Mouse (Mus musculus): ENCODE data around the gene Mex3a. TPM values are rescaled to one million over a fixed set of nuclear protein-coding genes. Genes with fewer than 3 reads are reported as not detected.

The Mex3a gene
- total RNA-seq (2021), result 10 to 100 TPM; 11.7 TPM

DNA sequence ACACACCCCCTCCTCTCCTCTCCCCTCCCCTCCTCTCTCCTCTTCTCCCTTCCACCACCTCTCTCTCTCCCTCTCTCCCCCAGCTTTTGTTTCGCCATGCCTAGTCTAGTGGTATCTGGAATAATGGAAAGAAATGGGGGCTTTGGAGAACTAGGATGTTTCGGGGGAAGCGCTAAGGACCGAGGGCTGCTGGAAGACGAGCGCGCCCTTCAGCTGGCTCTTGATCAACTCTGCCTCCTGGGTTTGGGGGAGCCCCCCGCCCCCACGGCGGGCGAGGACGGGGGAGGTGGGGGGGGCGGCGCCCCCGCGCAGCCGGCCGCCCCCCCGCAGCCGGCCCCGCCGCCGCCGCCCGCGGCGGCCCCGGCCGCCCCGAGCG, at the start of gene Mex3a:
Gene Mex3a (plus strand): TSS at position 97 of the 376 bp plus-strand sequence.
- no peak for DNase-seq

DNA sequence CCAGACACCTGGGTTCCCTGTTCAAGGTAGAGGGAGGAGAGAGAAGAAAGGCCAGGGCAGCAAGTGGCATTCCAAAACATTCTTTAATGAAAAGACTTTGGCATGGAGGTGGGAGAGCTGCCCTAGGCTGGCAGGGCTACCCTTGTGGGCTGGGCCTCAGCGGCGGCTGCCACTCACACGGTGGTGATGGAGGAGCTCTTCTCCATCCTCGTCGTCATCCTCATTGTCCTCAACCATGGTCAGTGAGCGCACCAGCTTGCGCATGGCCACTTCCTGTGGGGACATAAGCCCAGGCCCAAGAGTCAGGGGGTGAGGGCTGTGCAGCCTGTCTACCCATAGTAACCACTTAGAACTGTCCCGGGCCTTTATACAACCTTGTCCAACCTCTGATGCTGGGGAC, 49.1 kb upstream of the Mex3a start:
- no peak for DNase-seq

DNA sequence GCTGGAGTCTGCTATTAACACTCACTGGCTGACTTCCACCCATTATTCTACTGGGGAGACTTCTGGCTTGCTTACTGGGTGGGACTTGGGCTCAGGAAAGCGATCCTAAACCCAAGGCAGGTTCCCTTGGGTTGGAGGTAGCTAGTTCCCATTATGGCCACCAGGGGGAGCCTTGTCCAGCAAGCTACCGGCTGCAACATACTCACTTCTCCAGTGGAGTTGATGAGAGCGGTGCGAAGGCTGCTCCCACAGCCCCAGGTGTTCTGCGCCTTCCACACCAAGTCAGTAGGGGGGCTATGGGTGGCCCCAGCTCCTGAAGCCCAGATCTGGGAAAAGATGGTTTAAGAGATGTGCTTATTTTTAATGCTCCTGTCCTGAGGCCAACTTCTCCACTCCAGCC, 48.6 kb upstream of the Mex3a start:
- peak; percentile 86 for DNase-seq

DNA sequence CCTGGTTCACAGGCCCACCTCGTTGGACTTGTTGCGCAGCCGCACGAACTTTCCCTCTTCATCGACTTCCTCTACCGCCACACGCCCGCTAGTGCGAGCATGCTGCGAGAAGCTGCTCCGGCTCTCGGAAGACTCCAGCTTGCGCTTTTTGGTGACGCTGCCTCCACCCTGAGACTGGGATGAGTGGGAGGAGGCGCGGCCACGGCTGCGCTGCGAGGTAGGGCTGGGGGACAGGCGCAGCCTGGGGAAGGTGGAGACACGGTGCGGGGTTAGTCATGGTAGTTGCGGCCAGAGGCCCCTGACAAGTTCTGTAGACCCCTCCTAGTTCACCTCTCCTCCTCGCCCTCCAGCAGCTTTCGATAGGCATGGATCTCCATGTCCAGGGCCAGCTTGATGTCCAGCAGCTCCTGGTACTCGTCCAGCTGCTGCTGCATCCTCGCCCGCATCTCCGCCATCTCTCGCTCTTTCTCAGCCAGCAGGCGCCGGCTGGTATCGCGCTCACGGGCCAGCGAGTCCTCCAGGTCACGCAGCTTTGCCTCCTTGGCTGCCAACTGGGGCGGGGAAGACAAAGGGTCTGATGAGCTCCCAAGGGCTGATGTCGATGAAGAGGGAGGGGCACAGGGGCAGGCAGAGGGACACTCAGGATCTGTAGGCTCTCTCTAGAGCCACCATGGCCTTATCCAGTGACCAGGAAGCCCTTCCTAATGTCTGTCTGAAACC, 47.4 kb upstream of the Mex3a start:
- DNase-seq, result no peak

DNA sequence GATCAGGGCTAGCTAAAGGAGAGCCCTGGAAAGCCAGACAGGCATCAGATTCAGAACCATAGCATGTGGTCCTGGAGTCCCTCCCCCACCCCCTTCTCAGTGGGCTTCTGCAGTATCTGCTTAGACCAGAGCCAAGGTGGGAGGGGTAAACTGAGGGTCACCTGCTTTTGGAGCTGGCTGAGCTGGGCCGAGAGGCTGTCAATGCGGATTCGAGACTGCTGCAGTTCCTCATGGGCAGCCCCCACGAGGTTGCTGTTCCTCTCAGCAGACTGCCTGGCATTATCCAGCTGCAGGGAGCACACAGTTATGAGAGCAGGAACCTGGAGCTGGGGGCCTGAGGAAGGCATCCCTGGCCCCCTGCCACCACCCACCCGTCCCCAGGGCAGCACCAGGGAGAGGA, 46.2 kb upstream of the Mex3a start:
- DNase-seq, result no peak

DNA sequence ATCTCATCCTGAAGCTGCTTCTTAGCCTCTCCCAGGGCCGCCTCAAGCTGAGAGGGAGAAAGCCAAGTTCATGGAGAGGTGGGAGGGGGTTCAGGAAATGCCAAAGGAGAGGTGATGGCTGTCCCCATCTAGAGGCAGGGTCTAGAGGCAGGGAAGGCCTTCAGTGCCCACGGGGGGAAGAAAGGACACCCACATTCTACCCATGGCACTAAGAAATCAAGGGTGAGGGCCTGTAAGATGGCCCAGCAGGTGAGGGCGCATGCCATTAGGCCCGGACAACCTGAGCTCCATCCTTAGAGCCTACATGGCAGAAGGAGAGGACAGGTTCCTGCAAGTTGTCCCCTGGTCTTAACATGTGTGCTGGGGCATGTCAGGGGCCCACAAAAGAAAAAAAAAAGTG, 45.3 kb upstream of the Mex3a start:
- no peak for DNase-seq

DNA sequence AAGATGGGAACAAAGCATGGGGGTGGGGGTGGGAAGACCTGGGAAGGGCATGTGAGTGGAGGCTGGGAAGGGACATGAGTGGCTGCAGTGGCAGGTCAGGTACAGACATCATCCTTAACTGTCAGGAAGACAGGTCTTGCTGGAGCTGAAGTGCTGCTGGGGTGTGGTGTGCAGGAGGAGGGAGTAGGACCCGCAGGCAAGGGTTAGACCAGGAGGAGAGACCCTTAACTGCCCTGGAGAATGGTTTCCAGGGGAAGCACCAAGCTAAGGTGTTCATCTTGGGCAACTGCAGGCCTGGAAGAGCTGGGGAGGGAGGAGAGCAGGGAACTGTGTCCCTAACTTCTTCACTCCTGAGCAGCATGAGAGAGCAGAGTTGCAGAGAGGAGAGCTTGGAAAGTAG, 44.8 kb upstream of the Mex3a start:
- DNase-seq, result no peak

DNA sequence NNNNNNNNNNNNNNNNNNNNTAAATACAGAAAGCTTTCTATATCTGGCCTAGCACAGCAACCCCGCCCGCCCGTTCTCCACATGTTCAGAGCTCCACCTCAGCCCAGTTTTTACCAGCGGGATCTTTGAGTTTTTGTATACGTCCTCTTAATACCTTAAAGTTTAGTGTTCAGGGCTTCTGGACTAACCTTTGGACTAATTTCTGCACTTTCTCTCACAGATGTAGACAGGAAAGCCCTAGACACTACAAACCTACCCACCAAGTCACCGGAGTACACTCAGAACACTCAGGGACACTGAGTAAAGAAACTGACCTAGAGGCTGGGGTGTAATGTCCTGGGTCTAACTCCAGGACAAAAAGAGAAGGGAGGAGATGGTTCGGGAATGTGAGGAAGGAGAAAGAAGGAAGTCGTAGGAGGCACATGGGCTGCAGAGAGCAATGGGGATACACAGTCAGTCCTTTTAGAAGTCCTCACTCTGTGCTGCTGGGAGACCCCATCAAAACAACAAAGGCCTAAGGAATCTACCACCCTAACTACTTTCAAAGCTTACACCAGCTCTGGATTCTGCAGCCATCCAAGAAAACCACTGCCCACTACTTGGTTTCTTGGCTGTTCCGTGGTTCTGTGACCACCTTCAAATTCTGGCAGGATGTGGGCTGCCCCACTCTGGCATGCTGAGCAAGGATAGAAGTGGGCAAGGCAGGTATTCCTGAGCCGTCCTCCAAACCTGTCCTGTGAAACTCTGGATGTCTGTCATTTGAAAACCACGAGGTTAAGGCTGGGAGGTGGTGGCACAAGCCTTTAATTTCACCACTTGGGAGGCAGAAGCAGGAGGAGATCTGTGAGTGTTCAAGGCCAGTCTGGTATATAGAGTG, 38.3 kb upstream of the Mex3a start:
- DNase-seq, result no peak

DNA sequence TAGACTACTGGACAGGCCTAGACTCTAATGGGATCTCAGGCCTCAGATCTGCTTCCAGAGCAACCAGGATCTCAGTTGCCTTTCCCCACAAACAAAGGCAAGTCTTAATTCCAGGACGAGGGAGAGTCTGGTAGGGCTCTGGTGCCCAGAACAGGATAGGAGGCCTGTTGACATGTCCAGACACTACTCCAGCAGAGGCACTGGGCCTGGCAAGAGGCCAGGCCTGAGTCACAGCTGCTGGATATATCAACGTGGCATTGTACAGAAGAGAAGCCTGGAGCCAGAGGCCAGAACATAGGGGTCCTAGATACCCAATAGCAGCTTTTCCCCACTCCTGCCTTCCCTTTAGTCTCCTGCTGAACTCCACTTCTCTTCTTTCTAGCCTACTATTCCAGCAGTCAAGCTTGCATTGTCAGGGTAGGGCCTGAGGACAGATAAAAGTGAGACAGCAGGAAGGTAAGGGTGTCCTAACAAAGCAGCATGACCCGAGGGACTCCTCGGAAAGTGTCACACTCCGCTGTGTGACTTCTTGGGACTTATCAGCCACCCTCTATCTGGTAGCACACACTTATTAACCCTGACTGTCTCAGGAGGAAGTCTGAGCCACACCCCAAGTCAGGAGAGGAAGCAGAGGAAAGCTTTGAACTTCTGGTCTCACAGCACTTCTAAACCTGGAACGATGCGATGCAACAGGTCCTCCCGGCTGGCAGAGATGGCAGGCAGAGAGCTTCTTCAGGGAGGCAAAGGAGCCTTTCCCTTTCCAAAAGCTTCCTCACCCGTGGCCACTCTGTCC, 37.2 kb upstream of the Mex3a start:
- DNase-seq, result peak; percentile 82

DNA sequence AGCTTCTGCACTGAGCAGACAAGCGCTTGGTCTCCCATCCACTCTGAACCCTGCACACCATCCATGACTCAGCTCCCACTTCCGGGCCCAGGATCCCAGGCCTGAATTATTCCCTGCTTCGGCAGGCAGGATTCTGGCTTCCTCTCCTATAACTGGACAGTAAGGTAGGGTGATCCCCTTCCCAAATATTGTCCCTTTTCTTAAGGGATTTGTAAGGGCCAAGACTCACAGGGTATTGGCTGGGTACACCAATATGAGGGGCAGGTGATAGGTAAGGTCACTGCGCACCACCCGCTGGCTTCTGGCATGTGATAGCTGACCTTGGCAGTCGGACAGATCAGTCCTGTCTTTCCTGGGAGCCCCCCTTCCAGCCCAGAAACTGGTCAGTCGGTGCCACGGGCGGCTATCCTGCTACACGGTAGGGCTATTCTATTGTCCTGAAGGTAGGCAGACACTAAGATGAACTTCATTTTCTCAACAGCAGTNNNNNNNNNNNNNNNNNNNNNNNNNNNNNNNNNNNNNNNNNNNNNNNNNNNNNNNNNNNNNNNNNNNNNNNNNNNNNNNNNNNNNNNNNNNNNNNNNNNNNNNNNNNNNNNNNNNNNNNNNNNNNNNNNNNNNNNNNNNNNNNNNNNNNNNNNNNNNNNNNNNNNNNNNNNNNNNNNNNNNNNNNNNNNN, 36.3 kb upstream of the Mex3a start:
- peak; percentile 54 for DNase-seq

DNA sequence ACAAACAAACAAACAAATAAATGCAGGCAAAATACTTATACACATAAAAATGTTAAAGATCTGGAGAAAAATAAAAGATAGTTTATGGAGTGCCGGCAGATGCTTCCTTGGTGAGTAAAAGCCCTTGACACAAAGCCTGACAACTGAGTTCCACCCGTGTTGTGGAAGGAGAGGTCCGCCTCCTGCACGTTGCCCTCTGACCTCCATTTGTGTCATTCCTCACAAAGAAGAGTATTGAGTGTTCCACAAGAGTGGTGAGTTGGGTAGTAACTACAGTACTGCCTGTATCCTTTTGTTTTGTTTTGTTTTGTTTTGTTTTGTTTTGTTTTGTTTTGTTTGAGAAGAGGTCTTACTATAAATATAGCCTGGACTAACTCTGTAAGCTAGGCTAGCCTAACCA, 32.6 kb upstream of the Mex3a start:
- DNase-seq, result no peak

DNA sequence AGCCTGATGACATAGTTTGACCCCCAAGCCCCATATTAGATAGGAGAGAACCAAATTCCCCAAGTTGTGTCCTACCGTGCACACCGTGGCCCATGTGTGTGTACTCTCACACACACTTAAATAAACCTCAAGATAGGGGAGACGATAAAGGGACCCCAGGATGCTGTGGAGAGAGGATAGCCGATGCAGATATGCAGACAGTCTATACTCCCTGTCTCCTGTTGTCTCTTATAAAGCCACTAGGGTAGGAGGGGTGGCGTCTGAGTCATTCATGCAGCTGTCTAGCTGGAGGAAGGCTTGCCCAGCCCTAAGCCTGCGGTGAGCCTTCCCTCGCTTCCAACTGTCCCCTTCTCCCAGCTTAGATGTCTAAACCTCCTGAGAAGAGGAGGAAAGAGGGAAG, 32.1 kb upstream of the Mex3a start:
- no peak for DNase-seq

DNA sequence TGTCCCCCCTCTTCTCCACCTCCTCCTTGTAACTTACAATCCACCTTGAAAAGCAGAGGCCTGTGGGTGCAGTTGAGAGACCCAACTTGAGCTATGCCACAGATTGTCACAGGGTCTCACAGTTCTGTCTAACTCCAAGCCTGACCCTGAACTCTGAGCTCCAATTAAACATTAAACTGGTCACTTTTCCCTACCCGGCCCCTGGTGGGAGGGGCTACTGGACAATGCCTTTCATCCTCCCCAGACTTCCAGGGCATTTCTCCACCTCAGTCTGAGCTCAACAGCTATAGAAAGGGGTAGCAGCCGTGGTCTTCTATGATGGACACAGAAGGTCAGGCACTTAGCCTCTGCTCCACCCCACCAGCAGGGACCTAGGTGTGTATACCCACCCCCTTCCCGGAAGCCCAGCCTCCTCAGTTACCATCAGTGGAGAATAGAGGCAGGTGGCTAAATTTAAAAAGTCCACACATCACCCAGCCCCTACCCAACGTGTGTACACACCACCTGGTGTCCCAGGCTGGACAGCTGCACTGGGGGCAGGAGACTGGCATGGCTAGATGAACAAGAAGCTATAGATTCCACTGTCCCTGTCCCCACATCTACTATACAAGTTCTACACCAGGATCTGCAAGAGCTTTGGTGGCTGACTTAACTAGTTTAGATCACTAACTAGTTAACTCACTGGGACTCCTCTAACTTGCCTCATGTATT, 31.4 kb upstream of the Mex3a start:
- no peak for DNase-seq

DNA sequence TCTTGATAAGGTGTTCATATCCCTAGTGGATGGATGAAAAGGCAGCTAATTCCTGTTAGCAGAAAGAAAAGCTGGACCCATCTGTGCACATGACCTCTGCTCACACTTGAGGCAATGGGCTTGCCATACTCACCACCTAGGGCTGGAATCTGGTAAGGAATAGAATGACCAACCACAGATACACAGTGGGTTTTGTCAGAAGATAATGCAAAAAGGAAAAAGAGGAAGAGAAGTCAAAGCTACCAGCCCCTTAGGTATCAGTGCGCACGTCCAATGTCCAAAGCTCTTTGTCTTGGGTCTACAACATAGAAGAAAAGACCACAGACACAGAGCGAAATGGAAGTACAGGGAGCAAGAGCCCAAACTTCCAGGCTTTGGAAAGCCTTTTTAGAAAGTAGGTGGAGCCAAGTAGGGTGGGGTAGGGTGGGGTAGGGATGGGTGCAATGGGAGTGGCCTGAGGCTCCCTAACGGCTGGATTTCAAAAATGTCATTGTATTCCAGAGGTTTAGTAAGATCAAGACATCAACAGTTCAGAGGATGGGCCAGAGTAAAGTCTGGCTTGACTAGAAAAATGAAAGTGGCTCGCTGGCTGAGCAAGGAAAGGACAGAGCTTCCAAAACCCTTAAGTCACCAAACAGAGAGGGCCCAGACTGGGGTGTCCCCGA, 30.7 kb upstream of the Mex3a start:
- no peak for DNase-seq

DNA sequence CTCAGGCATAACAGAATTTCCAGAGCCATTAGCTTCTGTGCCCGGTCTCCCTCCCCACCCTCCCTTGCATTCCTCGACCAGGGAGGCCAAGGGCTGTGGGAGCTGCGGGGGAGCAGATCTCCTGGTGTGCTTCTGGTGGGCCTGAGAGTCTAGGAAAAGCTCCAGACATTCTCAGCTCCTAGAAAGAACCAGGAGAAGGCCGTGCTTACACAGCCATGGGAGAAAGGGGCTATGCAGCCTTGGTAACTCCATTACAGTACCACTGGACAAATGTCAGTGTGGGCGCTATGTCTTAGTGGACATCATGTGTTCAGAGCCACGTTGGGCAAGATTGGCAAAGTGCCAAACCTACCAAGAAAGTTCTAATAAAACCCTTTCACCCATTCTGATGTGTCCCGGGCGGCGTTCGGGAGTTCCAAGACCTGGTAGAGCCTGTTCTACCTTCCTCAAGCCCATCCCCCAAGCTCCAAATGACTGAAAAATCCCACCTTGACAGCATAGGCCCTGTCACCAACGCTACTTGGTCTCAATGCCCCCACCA, 30.1 kb upstream of the Mex3a start:
- DNase-seq, result peak; percentile 46

DNA sequence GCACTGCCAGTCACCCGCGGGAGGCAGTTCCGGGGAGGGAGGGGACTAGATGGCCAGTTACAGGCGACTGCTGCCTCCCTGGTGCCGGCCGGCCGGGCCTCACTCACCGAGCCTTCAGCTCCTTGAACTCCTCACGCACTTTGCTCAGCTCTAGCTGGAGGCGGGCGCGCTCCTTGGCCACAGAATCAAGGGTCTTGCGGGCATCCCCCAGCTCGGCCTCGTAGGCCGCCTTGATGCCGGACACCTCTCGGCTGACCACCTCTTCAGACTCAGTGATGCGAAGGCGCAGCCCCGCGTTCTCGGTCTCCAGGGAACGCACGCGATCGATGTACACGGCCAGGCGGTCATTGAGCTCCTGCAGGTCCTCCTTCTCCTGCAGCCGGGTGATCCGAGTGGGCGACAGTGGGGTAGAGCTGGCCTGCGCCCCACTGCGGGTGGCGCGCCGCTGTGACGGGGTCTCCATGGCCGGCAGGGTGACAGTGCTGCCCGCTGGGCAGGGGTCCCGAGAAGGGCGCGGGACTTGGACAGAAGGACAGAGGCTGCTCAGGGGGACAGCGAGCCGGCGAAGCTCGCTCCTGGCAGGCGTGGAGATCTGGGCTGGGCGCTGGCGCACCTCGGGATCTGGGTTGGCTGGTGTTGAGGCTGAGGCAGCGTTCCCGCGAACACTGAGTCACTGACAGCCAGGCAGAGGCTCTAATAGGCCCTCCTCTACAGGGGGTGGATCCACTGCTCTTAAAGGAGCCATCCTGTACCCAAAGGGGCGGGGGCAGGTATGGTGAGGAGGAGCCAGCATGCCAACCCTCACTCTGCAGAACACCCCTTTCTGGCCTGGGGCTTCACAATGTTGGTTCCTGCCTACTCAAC, 29.3 kb upstream of the Mex3a start:
- DNase-seq, result peak; percentile 93

DNA sequence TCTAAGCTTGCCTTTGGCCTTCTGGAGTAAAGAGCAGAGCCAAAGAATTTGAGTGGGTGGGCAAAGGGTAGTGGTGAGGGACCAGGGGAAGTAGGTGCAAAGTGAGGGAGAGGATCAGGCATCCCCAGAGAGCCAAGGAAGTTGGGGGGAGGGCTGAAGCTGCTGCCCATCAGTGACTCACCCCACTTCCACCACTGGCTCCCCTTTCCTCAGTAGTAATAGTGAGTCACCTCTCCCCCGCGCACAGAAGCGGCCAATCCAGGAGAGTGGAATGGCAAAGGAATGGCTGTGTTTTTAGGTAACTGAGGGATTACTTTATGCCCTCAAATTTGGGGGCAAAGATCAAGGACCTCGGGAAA, 28.7 kb upstream of the Mex3a start:
- DNase-seq, result peak; percentile 57

DNA sequence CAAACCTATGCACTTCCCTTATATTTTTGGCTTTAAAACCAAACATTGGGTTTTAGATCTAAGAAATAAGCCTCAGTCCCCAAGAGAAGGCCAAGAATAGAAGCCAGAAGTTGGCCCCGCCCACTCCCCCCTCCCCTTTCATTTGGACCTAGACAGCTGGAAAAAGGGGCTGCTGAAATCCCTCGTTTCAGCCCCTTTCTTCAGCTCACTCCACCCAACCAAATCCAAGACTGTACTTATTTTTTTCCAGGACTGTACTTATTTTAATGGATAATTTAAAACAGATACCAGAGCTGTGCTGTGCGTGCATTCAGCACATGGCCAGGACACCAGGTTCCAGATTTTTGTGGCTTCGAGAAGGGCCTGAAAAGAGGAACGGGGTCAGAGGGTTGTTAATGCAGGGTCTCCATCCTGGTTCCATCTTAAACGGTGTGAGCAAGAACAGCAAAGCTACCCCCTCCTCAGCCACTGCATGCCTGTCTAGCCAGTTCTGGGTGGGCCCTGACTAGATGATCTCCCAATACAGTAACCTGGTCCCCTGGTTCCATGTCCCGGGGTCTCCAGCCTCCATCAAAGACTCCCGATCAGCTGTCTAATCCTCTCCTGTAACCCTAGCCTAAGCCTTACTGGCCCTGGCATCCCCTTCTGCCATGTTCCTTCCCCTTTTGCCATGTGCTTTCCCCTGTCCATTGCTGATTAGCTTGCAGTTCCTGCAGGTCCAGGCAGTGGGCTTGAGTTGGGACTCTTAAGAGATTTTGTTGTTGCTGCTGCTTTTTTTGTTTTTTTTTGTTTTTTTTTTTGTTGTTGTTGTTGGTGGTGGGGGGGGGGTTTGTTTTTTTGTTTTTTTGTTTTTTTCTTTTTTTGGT, 28.1 kb upstream of the Mex3a start:
- DNase-seq, result no peak

DNA sequence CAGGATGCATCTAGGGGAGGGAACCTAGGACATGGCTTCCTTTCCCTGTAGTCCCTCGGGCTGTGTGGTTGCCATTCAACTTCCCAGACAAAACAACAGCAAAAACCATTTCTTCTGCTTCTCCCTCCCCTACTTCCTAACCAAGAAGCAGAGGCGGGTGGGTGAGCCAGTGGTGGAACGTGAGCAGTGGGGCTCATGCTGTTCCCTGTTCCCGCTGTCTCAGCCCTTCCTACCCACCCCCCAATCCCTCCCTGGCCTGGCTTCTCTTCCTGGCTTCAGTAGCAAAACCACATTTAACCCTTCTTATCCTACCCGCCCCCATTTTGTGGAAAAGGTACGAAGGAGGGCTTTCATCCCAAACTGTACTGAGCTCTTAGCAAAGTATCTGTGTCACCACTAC, 27.1 kb upstream of the Mex3a start:
- no peak for DNase-seq
